Mouse (Mus musculus): Measurements from ENCODE around the gene Derl3. TPM values are rescaled to one million over a fixed set of nuclear protein-coding genes. Genes with fewer than 3 reads are reported as not detected.
"Not testable (repeated sequence)": the region's sequence is repeated elsewhere in the genome, so short reads cannot be mapped to it uniquely, and the experiment has no call there.

Gene Derl3
- polyA plus RNA-seq, 1 experiment from 2014 or later: 3.2 TPM

- peak; percentile 32; the same call in 1 of the 2 replicates for ATAC-seq (ENCODE audit: low FRiP score, low TSS enrichment)
- H3K4me1 ChIP-seq (ENCODE audit: control insufficient read depth, insufficient read depth, low read length): peaks cover 4% of the 10 kb centered on the region; the same call in 1 of the 2 replicates
- H3K4me3 ChIP-seq (ENCODE audit: low read length): no peak overlapping the region
- H3K9me3 ChIP-seq (ENCODE audit: control insufficient read depth, low read length): no peaks in the 10 kb centered on the region
- H3K9ac ChIP-seq (ENCODE audit: low read depth, low read length): no peak overlapping the region
- no peaks in the 10 kb centered on the region for H3K27me3 ChIP-seq (ENCODE audit: control insufficient read depth, insufficient read depth, low read length)
- WGBS: 18% methylated on average over 20 of the region's 20 CpGs
- peak overlapping the region; percentile 24; the same call in 1 of the 2 replicates for H3K27ac ChIP-seq (ENCODE audit: low read depth, low read length)
- H3K4me2 ChIP-seq (replicated peaks; ENCODE audit: low read depth, low read length): peak overlapping the region; percentile 19; the same call in 1 of the 2 replicates
- H3K36me3 ChIP-seq (ENCODE audit: control insufficient read depth, insufficient read depth, low read length): no peaks in the 10 kb centered on the region
Measured at GRCm38 (mm10) chr10:75881578-75882432, 11.4 kb upstream of the Derl3 start.

GRCm38 (mm10) chr10:75882433-75883231 is 10.6 kb upstream of the Derl3 start:
- H3K9ac ChIP-seq (ENCODE audit: low read depth, low read length): no peak overlapping the region
- H3K4me3 ChIP-seq (ENCODE audit: low read length): no peak overlapping the region
- no peaks in the 10 kb centered on the region for H3K9me3 ChIP-seq (ENCODE audit: control insufficient read depth, low read length)
- peak overlapping the region; percentile 35 for H3K4me2 ChIP-seq (replicated peaks; ENCODE audit: low read depth, low read length)
- ATAC-seq (ENCODE audit: low FRiP score, low TSS enrichment): peak; percentile 78
- peaks cover 4% of the 10 kb centered on the region; the same call in 1 of the 2 replicates for H3K4me1 ChIP-seq (ENCODE audit: control insufficient read depth, insufficient read depth, low read length)
- WGBS: 4% methylated on average over 15 of the region's 15 CpGs
- H3K27me3 ChIP-seq (ENCODE audit: control insufficient read depth, insufficient read depth, low read length): no peaks in the 10 kb centered on the region
- no peaks in the 10 kb centered on the region for H3K36me3 ChIP-seq (ENCODE audit: control insufficient read depth, insufficient read depth, low read length)
- peak overlapping the region; percentile 24; the same call in 1 of the 2 replicates for H3K27ac ChIP-seq (ENCODE audit: low read depth, low read length)

- Histone ChIP-seq H3K27ac (ENCODE audit: low read depth, low read length) (peak overlapping the region; percentile 12; the same call in 1 of the 2 replicates), H3K4me1 (ENCODE audit: control insufficient read depth, insufficient read depth, low read length) (peaks cover 4% of the 10 kb centered on the region; the same call in 1 of the 2 replicates), H3K9ac (ENCODE audit: low read depth, low read length) (no peak overlapping the region), H3K4me3 (ENCODE audit: low read length) (no peak overlapping the region), H3K4me2 (replicated peaks; ENCODE audit: low read depth, low read length) (peak overlapping the region; percentile 35), H3K27me3 (ENCODE audit: control insufficient read depth, insufficient read depth, low read length) (no peaks in the 10 kb centered on the region), H3K36me3 (ENCODE audit: control insufficient read depth, insufficient read depth, low read length) (no peaks in the 10 kb centered on the region), H3K9me3 (ENCODE audit: control insufficient read depth, low read length) (no peaks in the 10 kb centered on the region)
- WGBS: under 1% methylated on average over 10 of the region's 10 CpGs
- ATAC-seq (ENCODE audit: low FRiP score, low TSS enrichment): peak; percentile 77
Measured at GRCm38 (mm10) chr10:75883232-75883552, 10.0 kb upstream of the Derl3 start.

- Histone ChIP-seq H3K4me3 (ENCODE audit: low read length) (no peak overlapping the region), H3K9me3 (ENCODE audit: control insufficient read depth, low read length) (no peaks in the 10 kb centered on the region), H3K27ac (ENCODE audit: low read depth, low read length) (no peak overlapping the region), H3K27me3 (ENCODE audit: control insufficient read depth, insufficient read depth, low read length) (no peaks in the 10 kb centered on the region), H3K4me1 (ENCODE audit: control insufficient read depth, insufficient read depth, low read length) (peaks cover 13% of the 10 kb centered on the region), H3K4me2 (replicated peaks; ENCODE audit: low read depth, low read length) (no peak overlapping the region), H3K36me3 (ENCODE audit: control insufficient read depth, insufficient read depth, low read length) (no peaks in the 10 kb centered on the region), H3K9ac (ENCODE audit: low read depth, low read length) (no peak overlapping the region)
- WGBS: 90% methylated on average over 8 of the region's 8 CpGs
- no peak for ATAC-seq (ENCODE audit: low FRiP score, low TSS enrichment)
Measured at GRCm38 (mm10) chr10:75884742-75885141, 8.5 kb upstream of the Derl3 start.

GRCm38 (mm10) chr10:75887504-75887903 is 5.7 kb upstream of the Derl3 start:
- H3K4me3 ChIP-seq (ENCODE audit: low read length); H3K36me3 ChIP-seq (ENCODE audit: control insufficient read depth, insufficient read depth, low read length); H3K9ac ChIP-seq (ENCODE audit: low read depth, low read length); H3K9me3 ChIP-seq (ENCODE audit: control insufficient read depth, low read length); H3K27me3 ChIP-seq (ENCODE audit: control insufficient read depth, insufficient read depth, low read length); H3K27ac ChIP-seq (ENCODE audit: low read depth, low read length); H3K4me2 ChIP-seq (replicated peaks; ENCODE audit: low read depth, low read length); ATAC-seq (ENCODE audit: low FRiP score, low TSS enrichment): not testable (repeated sequence)
- peaks cover 10% of the 10 kb centered on the region for H3K4me1 ChIP-seq (ENCODE audit: control insufficient read depth, insufficient read depth, low read length)
- 88% methylated on average over 5 of the region's 5 CpGs for WGBS

GRCm38 (mm10) chr10:75889406-75890153 is 3.6 kb upstream of the Derl3 start:
- 24% methylated on average over 8 of the region's 8 CpGs for WGBS
- Histone ChIP-seq H3K9me3 (ENCODE audit: control insufficient read depth, low read length) (no peaks in the 10 kb centered on the region), H3K4me3 (ENCODE audit: low read length) (no peak overlapping the region), H3K36me3 (ENCODE audit: control insufficient read depth, insufficient read depth, low read length) (peaks cover 6% of the 10 kb centered on the region; the same call in 1 of the 2 replicates), H3K4me1 (ENCODE audit: control insufficient read depth, insufficient read depth, low read length) (peaks cover 17% of the 10 kb centered on the region), H3K9ac (ENCODE audit: low read depth, low read length) (no peak overlapping the region), H3K27me3 (ENCODE audit: control insufficient read depth, insufficient read depth, low read length) (no peaks in the 10 kb centered on the region), H3K4me2 (replicated peaks; ENCODE audit: low read depth, low read length) (no peak overlapping the region), H3K27ac (ENCODE audit: low read depth, low read length) (peak overlapping the region; percentile 9; the same call in 1 of the 2 replicates)
- no peak for ATAC-seq (ENCODE audit: low FRiP score, low TSS enrichment)

GRCm38 (mm10) chr10:75894601-75895000 is 1.4 kb downstream of the Derl3 start:
- H3K9ac ChIP-seq (ENCODE audit: low read depth, low read length): no peak overlapping the region
- H3K9me3 ChIP-seq (ENCODE audit: control insufficient read depth, low read length): no peaks in the 10 kb centered on the region
- H3K27ac ChIP-seq (ENCODE audit: low read depth, low read length): no peak overlapping the region
- WGBS: 46% methylated on average over 6 of the region's 6 CpGs
- ATAC-seq (ENCODE audit: low FRiP score, low TSS enrichment): no peak
- H3K27me3 ChIP-seq (ENCODE audit: control insufficient read depth, insufficient read depth, low read length): no peaks in the 10 kb centered on the region
- peaks cover 9% of the 10 kb centered on the region for H3K4me1 ChIP-seq (ENCODE audit: control insufficient read depth, insufficient read depth, low read length)
- H3K4me3 ChIP-seq (ENCODE audit: low read length): no peak overlapping the region
- H3K36me3 ChIP-seq (ENCODE audit: control insufficient read depth, insufficient read depth, low read length): peaks cover 43% of the 10 kb centered on the region
- H3K4me2 ChIP-seq (replicated peaks; ENCODE audit: low read depth, low read length): no peak overlapping the region

GRCm38 (mm10) chr10:75895730-75896129 is 2.5 kb downstream of the Derl3 start:
- H3K4me2 ChIP-seq (replicated peaks; ENCODE audit: low read depth, low read length): no peak overlapping the region
- no peaks in the 10 kb centered on the region for H3K27me3 ChIP-seq (ENCODE audit: control insufficient read depth, insufficient read depth, low read length)
- peaks cover 6% of the 10 kb centered on the region; the same call in 1 of the 2 replicates for H3K4me1 ChIP-seq (ENCODE audit: control insufficient read depth, insufficient read depth, low read length)
- peaks cover 53% of the 10 kb centered on the region for H3K36me3 ChIP-seq (ENCODE audit: control insufficient read depth, insufficient read depth, low read length)
- H3K9me3 ChIP-seq (ENCODE audit: control insufficient read depth, low read length): no peaks in the 10 kb centered on the region
- 89% methylated on average over 5 of the region's 5 CpGs for WGBS
- no peak overlapping the region for H3K9ac ChIP-seq (ENCODE audit: low read depth, low read length)
- no peak overlapping the region for H3K27ac ChIP-seq (ENCODE audit: low read depth, low read length)
- no peak overlapping the region for H3K4me3 ChIP-seq (ENCODE audit: low read length)
- ATAC-seq (ENCODE audit: low FRiP score, low TSS enrichment): no peak
